Mouse (Mus musculus) limb, embryonic 11.5 days (tissue): ENCODE measurements around the gene Lrba. TPM values are rescaled to one million over a fixed set of nuclear protein-coding genes. Genes with fewer than 3 reads are reported as not detected.

ENCODE experiments used
- ATAC-seq: fragments of 200-750 bp; cut with Nextera tagmentation; 2 replicates; pipeline ENCODE4 v1.8.0; 2017; ENCODE audit warnings: low read depth; ENCODE audit not compliant: insufficient number of reproducible peaks, low FRiP score, low TSS enrichment
- DNase-seq: peaks from one replicate; pipeline ENCODE4 v3.0.0-alpha.2; 2015; ENCODE audit warnings: low spot score
- H3K27ac ChIP-seq: fragments of 300-500 bp; sonication (generic); replicated peaks from 2 replicates; pipeline ENCODE4 v1.5.1; 2014; ENCODE audit warnings: low read depth, mild to moderate bottlenecking, low read length
- H3K27me3 ChIP-seq: fragments of 300-500 bp; sonication (generic); 2 replicates; pipeline ENCODE4 v1.6.1; 2014; ENCODE audit warnings: mild to moderate bottlenecking, low read length, mixed read lengths; ENCODE audit not compliant: control insufficient read depth, insufficient read depth
- H3K36me3 ChIP-seq: fragments of 300-500 bp; sonication (generic); 2 replicates; pipeline ENCODE4 v1.6.1; 2014; ENCODE audit warnings: mild to moderate bottlenecking, low read length, moderate library complexity, mixed read lengths; ENCODE audit not compliant: control insufficient read depth, insufficient read depth
- H3K4me1 ChIP-seq: fragments of 300-500 bp; sonication (generic); 2 replicates; pipeline ENCODE4 v1.6.1; 2014; ENCODE audit warnings: low read length, mixed read lengths; ENCODE audit not compliant: control insufficient read depth, insufficient read depth
- H3K4me2 ChIP-seq: fragments of 300-500 bp; sonication (generic); 2 replicates; pipeline ENCODE4 v1.6.1; 2014; ENCODE audit warnings: low read depth, mild to moderate bottlenecking, moderate library complexity; ENCODE audit not compliant: severe bottlenecking
- H3K4me3 ChIP-seq: fragments of 300-500 bp; sonication (generic); 2 replicates; pipeline ENCODE4 v1.5.1; 2014; ENCODE audit warnings: low read depth, low read length
- H3K9ac ChIP-seq: fragments of 300-500 bp; sonication (generic); 2 replicates; pipeline ENCODE4 v1.6.1; 2014; ENCODE audit warnings: mild to moderate bottlenecking, low read length
- H3K9me3 ChIP-seq: fragments of 300-500 bp; sonication (generic); 2 replicates; pipeline ENCODE4 v1.6.1; 2016; ENCODE audit warnings: low read length; ENCODE audit not compliant: control insufficient read depth
- WGBS: fragments of 180-500 bp; shearing (Covaris S2); extraction: QIAGEN DNeasy Blood & Tissue Kit; methylation state at CpG from one replicate; pipeline ENCODE4 v1.1.7; 2014; 5-methylcytosine and 5-hydroxymethylcytosine counted together
- polyA plus RNA-seq: library from polyadenylated mRNA; unstranded; fragments of >200 nt; fragmentation: Nextera tagmentation; extraction: Ambion mirVana; gene quantifications from 2 replicates; pipeline ENCODE4 v1.2.1, GENCODE M21; 2014

Gene Lrba
- polyA plus RNA-seq, 1 experiment from 2014 or later: 11.9 TPM

DNA sequence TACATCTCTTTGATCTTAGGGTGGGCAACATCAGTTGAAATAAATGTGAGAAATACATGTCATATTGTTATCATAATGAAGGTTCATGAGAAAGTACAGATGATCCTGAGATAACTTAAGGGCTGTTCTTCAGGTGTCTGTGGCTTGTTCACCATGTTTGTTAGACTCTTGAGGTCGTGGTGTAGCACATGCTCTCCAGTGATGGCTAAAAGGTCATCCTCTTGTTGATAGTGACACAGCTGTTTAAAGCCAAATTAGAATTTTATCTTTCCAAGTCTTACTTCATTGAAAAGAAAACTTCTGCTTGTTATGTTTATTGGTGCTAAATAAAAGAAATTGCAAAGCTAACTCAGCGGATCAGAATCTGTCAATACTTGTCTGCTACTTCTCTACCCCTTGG lies 147.0 kb downstream of the Lrba start:
- no peak overlapping the region for H3K9ac ChIP-seq
- DNase-seq (no peak), ATAC-seq (no peak)
- H3K4me2 ChIP-seq: no peak overlapping the region
- H3K4me3 ChIP-seq: no peak overlapping the region
- no peak overlapping the region for H3K27ac ChIP-seq
- H3K27me3 ChIP-seq: no peaks in the 10 kb centered on the region
- WGBS: 75% methylated on average over 2 of the region's 2 CpGs
- no peaks in the 10 kb centered on the region for H3K36me3 ChIP-seq
- no peaks in the 10 kb centered on the region for H3K4me1 ChIP-seq
- H3K9me3 ChIP-seq: no peaks in the 10 kb centered on the region

- ATAC-seq (no peak), DNase-seq (no peak)
- Histone ChIP-seq H3K4me3 (no peak overlapping the region), H3K4me1 (no peaks in the 10 kb centered on the region), H3K27ac (no peak overlapping the region), H3K9me3 (no peaks in the 10 kb centered on the region), H3K9ac (no peak overlapping the region), H3K36me3 (no peaks in the 10 kb centered on the region), H3K4me2 (no peak overlapping the region), H3K27me3 (no peaks in the 10 kb centered on the region)
- 42% methylated on average over 2 of the region's 2 CpGs for WGBS
Measured at GRCm38 (mm10) chr3:86375276-86375675, 150.8 kb downstream of the Lrba start.

GRCm38 (mm10) chr3:86382557-86382956 lies 158.1 kb downstream of the Lrba start:
- no peaks in the 10 kb centered on the region for H3K9me3 ChIP-seq
- no peak overlapping the region for H3K4me2 ChIP-seq
- WGBS: 8% methylated on average over 2 of the region's 2 CpGs
- DNase-seq: peak; percentile 38
- H3K4me3 ChIP-seq: no peak overlapping the region
- 0 out of 2 replicates have a peak, but pooled peaks cover 2% of the 10 kb centered on the region for H3K4me1 ChIP-seq
- H3K36me3 ChIP-seq: no peaks in the 10 kb centered on the region
- no peak overlapping the region for H3K9ac ChIP-seq
- H3K27ac ChIP-seq: no peak overlapping the region
- ATAC-seq: no peak
- no peaks in the 10 kb centered on the region for H3K27me3 ChIP-seq

DNA sequence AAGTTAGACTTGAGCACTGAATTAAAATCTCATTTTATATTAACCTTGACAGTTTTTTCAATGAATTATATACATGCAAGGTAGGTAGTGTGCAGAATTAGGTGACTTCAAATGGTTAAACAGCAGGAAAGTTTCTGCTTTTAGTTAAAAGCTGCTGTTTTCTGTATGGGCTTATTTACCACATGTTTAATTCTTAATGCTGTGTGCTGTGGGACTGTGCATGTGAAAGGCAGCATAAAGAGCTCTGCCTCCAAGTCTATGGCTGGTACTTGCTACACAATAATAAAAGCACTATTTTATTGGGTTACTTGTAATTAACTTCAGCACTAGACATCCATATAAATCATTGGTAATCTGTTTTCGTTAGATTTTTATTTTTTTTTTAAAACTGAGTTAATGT lies 160.6 kb downstream of the Lrba start:
- Histone ChIP-seq H3K9me3 (no peaks in the 10 kb centered on the region), H3K4me3 (no peak overlapping the region), H3K4me1 (0 out of 2 replicates have a peak, but pooled peaks cover 2% of the 10 kb centered on the region), H3K36me3 (no peaks in the 10 kb centered on the region), H3K4me2 (no peak overlapping the region), H3K27ac (no peak overlapping the region), H3K9ac (no peak overlapping the region), H3K27me3 (no peaks in the 10 kb centered on the region)
- ATAC-seq: 0 out of 2 replicates have a peak, but pooled peaks have one; percentile 51
- DNase-seq: no peak
- WGBS: 13% methylated on average over 1 of the region's 1 CpGs

- peak; percentile 67 for ATAC-seq
- Histone ChIP-seq H3K36me3 (no peaks in the 10 kb centered on the region), H3K27ac (no peak overlapping the region), H3K9ac (no peak overlapping the region), H3K4me3 (no peak overlapping the region), H3K4me2 (no peak overlapping the region), H3K4me1 (0 out of 2 replicates have a peak, but pooled peaks cover 2% of the 10 kb centered on the region), H3K9me3 (no peaks in the 10 kb centered on the region), H3K27me3 (no peaks in the 10 kb centered on the region)
- 13% methylated on average over 4 of the region's 4 CpGs for WGBS
- peak; percentile 50 for DNase-seq
Measured at GRCm38 (mm10) chr3:86386246-86386645, 161.8 kb downstream of the Lrba start.

- H3K4me1 ChIP-seq: no peaks in the 10 kb centered on the region
- H3K9ac ChIP-seq: no peak overlapping the region
- no peak for DNase-seq
- ATAC-seq: no peak
- WGBS: 91% methylated on average over 2 of the region's 2 CpGs
- no peaks in the 10 kb centered on the region for H3K27me3 ChIP-seq
- H3K4me2 ChIP-seq: no peak overlapping the region
- H3K27ac ChIP-seq: no peak overlapping the region
- H3K9me3 ChIP-seq: no peaks in the 10 kb centered on the region
- H3K4me3 ChIP-seq: no peak overlapping the region
- H3K36me3 ChIP-seq: no peaks in the 10 kb centered on the region
Measured at GRCm38 (mm10) chr3:86423828-86424227, 199.3 kb downstream of the Lrba start.

GRCm38 (mm10) chr3:86426733-86427132 lies 202.3 kb downstream of the Lrba start:
- H3K9ac ChIP-seq: no peak overlapping the region
- no peak overlapping the region for H3K4me3 ChIP-seq
- no peak for ATAC-seq
- no peaks in the 10 kb centered on the region for H3K9me3 ChIP-seq
- H3K36me3 ChIP-seq: no peaks in the 10 kb centered on the region
- no peak overlapping the region for H3K4me2 ChIP-seq
- no peak for DNase-seq
- no peaks in the 10 kb centered on the region for H3K27me3 ChIP-seq
- H3K4me1 ChIP-seq: no peaks in the 10 kb centered on the region
- no peak overlapping the region for H3K27ac ChIP-seq
- whole genome bisulfite sequencing: 92% methylated on average over 1 of the region's 1 CpGs

- Histone ChIP-seq H3K27ac (no peak overlapping the region), H3K4me3 (no peak overlapping the region), H3K27me3 (no peaks in the 10 kb centered on the region), H3K36me3 (no peaks in the 10 kb centered on the region), H3K4me1 (no peaks in the 10 kb centered on the region), H3K4me2 (no peak overlapping the region), H3K9me3 (no peaks in the 10 kb centered on the region), H3K9ac (no peak overlapping the region)
- ATAC-seq (no peak), DNase-seq (no peak)
- 79% methylated on average over 4 of the region's 4 CpGs for WGBS
Measured at GRCm38 (mm10) chr3:86443497-86443896, 219.0 kb downstream of the Lrba start.

- no peak overlapping the region for H3K4me2 ChIP-seq
- no peak overlapping the region for H3K4me3 ChIP-seq
- H3K36me3 ChIP-seq: no peaks in the 10 kb centered on the region
- no peaks in the 10 kb centered on the region for H3K27me3 ChIP-seq
- H3K9ac ChIP-seq: no peak overlapping the region
- WGBS: 97% methylated on average over 2 of the region's 2 CpGs
- no peak for DNase-seq
- no peak overlapping the region for H3K27ac ChIP-seq
- no peak for ATAC-seq
- H3K9me3 ChIP-seq: no peaks in the 10 kb centered on the region
- no peaks in the 10 kb centered on the region for H3K4me1 ChIP-seq
Measured at GRCm38 (mm10) chr3:86451211-86451610, 226.7 kb downstream of the Lrba start.
